Mouse (Mus musculus): ENCODE measurements around the gene Dsn1.

- no peak for TF ChIP-seq POLR2A (IDR thresholded peaks at IDR 0.05; ENCODE audit: insufficient read depth, low read length)
- no peak for TF ChIP-seq CTCF (IDR thresholded peaks at IDR 0.05; ENCODE audit: low read depth, low read length)
These were observed 24.1 kb downstream of the Dsn1 start for GRCm38 (mm10) chr2:156982864-156983263.
